Mouse (Mus musculus): ENCODE measurements at regions not wholly inside any gene's neighbourhood (a gene's known extent, or its start where the extent isn't known, plus 50 kb on each side); places are given as distances from the start of the nearest gene placed in this dataset.
A peak's percentile ranks its signal among the peaks of the same experiment; 100 is the strongest.

DNA sequence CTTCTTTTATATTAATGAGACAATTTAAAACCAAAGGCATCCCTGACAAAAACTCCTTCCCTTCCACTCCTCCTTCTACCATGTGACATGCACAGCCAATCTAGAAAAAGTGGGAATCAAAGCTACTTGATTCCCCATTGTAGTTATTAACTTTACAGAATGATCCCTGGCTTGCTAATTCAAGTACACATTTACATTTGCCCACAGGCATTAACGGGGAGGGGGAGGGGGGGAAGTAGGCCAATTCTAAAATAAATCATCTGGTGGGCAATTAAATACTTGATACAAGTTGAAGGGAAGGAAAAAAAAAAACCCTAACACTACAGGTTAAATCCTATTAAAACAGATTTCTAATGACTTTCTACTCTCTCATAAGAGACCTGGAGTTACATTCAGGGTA lies 152.8 kb downstream of the Sox4 start:
- H3K4me3 ChIP-seq (ENCODE audit: low read length), result no peak overlapping the region
- 32% methylated on average over 1 of the region's 1 CpGs for WGBS
- H3K9me3 ChIP-seq (ENCODE audit: low read length), result no peaks in the 10 kb centered on the region
- ATAC-seq, result 0 out of 2 replicates have a peak, but pooled peaks have one; percentile 16
- H3K9ac ChIP-seq (replicated peaks; ENCODE audit: low read length), result no peak overlapping the region
- no peak overlapping the region for H3K4me2 ChIP-seq (ENCODE audit: low read depth, low read length)
- H3K36me3 ChIP-seq (ENCODE audit: insufficient read depth, low read length), result no peaks in the 10 kb centered on the region
- no peak for TF ChIP-seq CTCF (IDR thresholded peaks at IDR 0.05; ENCODE audit: low read depth)
- no peak for DNase-seq (ENCODE audit: low spot score)
- H3K4me1 ChIP-seq (ENCODE audit: insufficient read depth, low read length), result 0 out of 2 replicates have a peak, but pooled peaks cover 4% of the 10 kb centered on the region
- H3K27me3 ChIP-seq (ENCODE audit: insufficient read depth, low read length), result no peaks in the 10 kb centered on the region
- no peak overlapping the region for H3K27ac ChIP-seq

DNA sequence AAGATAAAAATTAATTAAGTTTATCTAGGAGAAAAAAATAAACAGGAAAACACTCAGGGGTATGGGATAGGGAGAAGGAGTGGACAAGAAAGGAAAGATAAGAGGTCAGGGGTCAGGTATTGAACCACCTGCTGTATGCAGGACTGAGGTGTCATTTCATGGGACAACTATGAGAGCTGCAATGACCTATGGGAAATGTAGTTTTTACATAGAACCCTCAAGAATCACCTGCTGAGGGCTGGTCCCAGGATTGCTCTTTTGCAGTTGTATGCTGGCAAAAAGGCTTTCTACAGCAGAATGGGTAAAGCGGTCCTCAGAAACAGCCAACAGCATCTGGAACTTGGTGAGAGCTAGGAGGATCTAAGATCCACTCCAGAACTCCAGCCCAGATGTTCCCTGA lies 154.0 kb downstream of the Sox4 start:
- 0 out of 2 replicates have a peak, but pooled peaks cover 4% of the 10 kb centered on the region for H3K4me1 ChIP-seq (ENCODE audit: insufficient read depth, low read length)
- no peaks in the 10 kb centered on the region for H3K36me3 ChIP-seq (ENCODE audit: insufficient read depth, low read length)
- ATAC-seq (no peak), DNase-seq (ENCODE audit: low spot score) (no peak)
- 85% methylated on average over 1 of the region's 1 CpGs for WGBS
- H3K4me3 ChIP-seq (ENCODE audit: low read length), result no peak overlapping the region
- H3K9me3 ChIP-seq (ENCODE audit: low read length), result no peaks in the 10 kb centered on the region
- no peak overlapping the region for H3K9ac ChIP-seq (replicated peaks; ENCODE audit: low read length)
- no peaks in the 10 kb centered on the region for H3K27me3 ChIP-seq (ENCODE audit: insufficient read depth, low read length)
- no peak for TF ChIP-seq CTCF (IDR thresholded peaks at IDR 0.05; ENCODE audit: low read depth)
- no peak overlapping the region for H3K27ac ChIP-seq
- no peak overlapping the region for H3K4me2 ChIP-seq (ENCODE audit: low read depth, low read length)

DNA sequence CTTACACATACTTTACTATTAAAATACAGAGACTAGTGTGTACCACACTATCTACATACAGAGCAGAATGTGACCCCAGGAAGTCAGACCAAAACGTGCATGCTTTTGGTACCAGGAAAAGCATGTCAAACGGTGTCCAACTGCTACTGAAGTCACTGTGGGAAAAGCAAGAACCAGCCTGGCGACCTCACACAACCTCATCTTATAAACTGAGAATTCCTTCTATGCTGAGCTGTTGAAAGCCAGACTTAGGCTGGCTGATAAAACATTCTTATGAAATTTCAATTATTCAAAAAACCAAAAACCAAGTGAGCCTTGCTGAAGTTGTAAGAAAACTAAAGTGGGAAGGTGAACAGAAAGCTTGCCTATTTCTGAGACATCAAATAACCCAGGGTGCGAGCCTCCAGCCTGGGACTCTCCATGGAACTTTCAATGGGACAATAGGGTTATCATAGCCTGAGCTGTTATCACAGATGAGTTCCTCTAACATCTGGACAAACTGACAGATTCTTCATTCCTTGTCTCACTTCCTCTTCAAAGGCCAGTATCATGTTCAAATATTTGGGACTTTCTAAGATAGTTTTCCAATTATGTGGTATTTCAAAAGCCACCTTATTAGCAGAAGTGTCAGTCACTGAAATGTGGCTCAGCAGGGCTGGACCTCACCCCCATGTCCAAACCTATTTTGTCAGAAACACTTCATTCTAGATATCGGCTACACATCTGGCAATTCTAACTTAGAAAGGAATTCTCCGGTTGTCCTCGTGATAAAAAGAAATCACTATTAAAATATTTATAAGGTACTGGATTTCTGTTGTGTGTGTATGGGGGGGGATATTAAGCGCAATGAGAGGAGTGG lies 155.7 kb downstream of the Sox4 start:
- Histone ChIP-seq H3K27me3 (ENCODE audit: insufficient read depth, low read length) (no peaks in the 10 kb centered on the region), H3K4me3 (ENCODE audit: low read length) (no peak overlapping the region), H3K9me3 (ENCODE audit: low read length) (no peaks in the 10 kb centered on the region), H3K36me3 (ENCODE audit: insufficient read depth, low read length) (no peaks in the 10 kb centered on the region), H3K4me2 (ENCODE audit: low read depth, low read length) (no peak overlapping the region), H3K9ac (replicated peaks; ENCODE audit: low read length) (no peak overlapping the region), H3K27ac (no peak overlapping the region), H3K4me1 (ENCODE audit: insufficient read depth, low read length) (peaks cover 7% of the 10 kb centered on the region; the same call in 1 of the 2 replicates)
- no peak for ATAC-seq
- no peak for DNase-seq (ENCODE audit: low spot score)
- 70% methylated on average over 8 of the region's 8 CpGs for WGBS
- no peak for TF ChIP-seq CTCF (IDR thresholded peaks at IDR 0.05; ENCODE audit: low read depth)

DNA sequence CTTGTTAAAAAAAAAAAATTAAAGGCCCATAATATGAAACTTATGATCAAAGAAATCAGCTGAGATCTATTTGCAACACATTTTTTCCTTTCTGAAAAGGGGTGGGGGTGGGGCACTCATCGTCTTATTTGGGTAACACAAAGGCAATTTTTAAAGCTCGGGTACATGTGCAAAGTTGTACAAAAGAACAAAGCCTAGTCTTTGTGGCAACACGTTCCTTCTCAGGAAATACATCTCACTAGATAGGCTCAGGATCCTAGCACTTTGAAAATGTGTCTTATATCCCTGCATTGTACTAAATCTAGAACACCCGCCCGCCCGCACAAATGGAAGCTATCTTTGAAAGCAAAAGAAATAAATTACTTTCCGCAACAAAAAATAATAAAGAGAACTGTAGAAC lies 158.2 kb downstream of the Sox4 start:
- H3K4me2 ChIP-seq (ENCODE audit: low read depth, low read length), result no peak overlapping the region
- H3K9me3 ChIP-seq (ENCODE audit: low read length), result no peaks in the 10 kb centered on the region
- H3K4me1 ChIP-seq (ENCODE audit: insufficient read depth, low read length), result peaks cover 8% of the 10 kb centered on the region; the same call in 1 of the 2 replicates
- no peaks in the 10 kb centered on the region for H3K36me3 ChIP-seq (ENCODE audit: insufficient read depth, low read length)
- TF ChIP-seq CTCF (IDR thresholded peaks at IDR 0.05; ENCODE audit: low read depth), result no peak
- WGBS, result 49% methylated on average over 7 of the region's 7 CpGs
- no peak overlapping the region for H3K4me3 ChIP-seq (ENCODE audit: low read length)
- H3K27me3 ChIP-seq (ENCODE audit: insufficient read depth, low read length), result no peaks in the 10 kb centered on the region
- H3K9ac ChIP-seq (replicated peaks; ENCODE audit: low read length), result no peak overlapping the region
- no peak overlapping the region for H3K27ac ChIP-seq
- ATAC-seq (no peak), DNase-seq (ENCODE audit: low spot score) (no peak)

DNA sequence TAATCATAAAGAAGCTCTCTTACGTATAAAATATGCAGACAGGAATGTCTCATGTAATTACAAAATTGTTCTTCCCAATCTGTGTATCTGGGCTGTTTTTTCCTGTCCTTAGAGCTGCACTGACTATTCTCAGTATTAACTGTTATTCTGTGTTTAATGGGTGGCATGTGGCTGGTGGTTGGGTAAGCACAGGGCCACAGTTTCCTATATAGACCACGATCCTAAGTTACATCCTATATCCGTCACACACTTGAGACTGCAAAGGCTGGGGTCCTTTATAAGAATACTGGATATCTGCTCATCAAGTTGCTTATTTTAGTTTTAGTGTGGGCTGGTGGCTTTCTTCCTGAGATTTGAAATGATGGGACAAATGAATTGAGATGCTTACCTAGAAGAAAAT lies 159.0 kb downstream of the Sox4 start:
- H3K36me3 ChIP-seq (ENCODE audit: insufficient read depth, low read length), result no peaks in the 10 kb centered on the region
- no peak for ATAC-seq
- H3K27ac ChIP-seq, result no peak overlapping the region
- H3K9me3 ChIP-seq (ENCODE audit: low read length), result no peaks in the 10 kb centered on the region
- DNase-seq (ENCODE audit: low spot score), result no peak
- peaks cover 8% of the 10 kb centered on the region; the same call in 1 of the 2 replicates for H3K4me1 ChIP-seq (ENCODE audit: insufficient read depth, low read length)
- no peak for TF ChIP-seq CTCF (IDR thresholded peaks at IDR 0.05; ENCODE audit: low read depth)
- no peak overlapping the region for H3K9ac ChIP-seq (replicated peaks; ENCODE audit: low read length)
- H3K4me3 ChIP-seq (ENCODE audit: low read length), result no peak overlapping the region
- WGBS, result 75% methylated on average over 3 of the region's 3 CpGs
- H3K27me3 ChIP-seq (ENCODE audit: insufficient read depth, low read length), result no peaks in the 10 kb centered on the region
- H3K4me2 ChIP-seq (ENCODE audit: low read depth, low read length), result no peak overlapping the region

DNA sequence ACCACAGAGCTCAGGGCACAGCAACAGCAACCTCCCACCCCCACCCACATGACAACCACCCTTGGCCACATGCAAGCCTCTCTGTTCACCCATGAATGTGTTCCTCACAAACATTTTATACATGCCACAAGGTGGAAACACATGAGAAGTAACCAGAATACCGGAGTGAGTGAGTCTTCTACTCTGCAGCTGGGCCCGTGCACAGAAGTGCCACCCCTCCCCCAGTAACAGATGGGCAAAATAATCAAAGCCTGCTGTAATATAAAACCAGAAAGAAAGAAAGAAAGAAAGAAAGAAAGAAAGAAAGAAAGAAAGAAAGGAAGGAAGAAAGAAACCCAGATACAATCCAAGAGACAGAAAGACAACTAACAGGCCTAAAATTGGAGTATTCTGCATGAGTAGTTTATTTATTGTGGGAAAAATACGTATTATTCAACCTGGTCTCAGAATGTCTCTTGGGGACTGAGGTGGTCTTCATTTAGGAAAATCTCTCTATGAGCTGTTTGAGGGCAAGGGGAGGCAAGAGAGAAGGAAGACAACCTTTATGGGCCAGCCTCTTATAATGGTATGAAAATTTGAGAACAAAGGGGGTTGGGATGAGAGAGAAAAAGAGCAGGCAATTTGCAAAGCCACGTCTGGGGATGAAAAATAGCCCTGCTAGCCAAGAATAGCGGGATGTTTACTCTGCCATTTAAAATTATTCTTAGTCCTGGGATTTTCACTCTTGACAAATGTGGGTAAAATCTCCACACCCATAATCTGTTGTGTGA lies 160.2 kb downstream of the Sox4 start:
- Histone ChIP-seq H3K4me1 (ENCODE audit: insufficient read depth, low read length) (peaks cover 8% of the 10 kb centered on the region; the same call in 1 of the 2 replicates), H3K9ac (replicated peaks; ENCODE audit: low read length) (no peak overlapping the region)
- 0 out of 2 replicates have a peak, but pooled peaks have one; percentile 19 for ATAC-seq

More for the DNA sequence above, 160.2 kb downstream of the Sox4 start:
- H3K9me3 ChIP-seq (ENCODE audit: low read length), result no peaks in the 10 kb centered on the region
- no peak overlapping the region for H3K4me3 ChIP-seq (ENCODE audit: low read length)
- 27% methylated on average over 5 of the region's 5 CpGs for WGBS
- 0 out of 2 replicates have a peak overlapping the region, but pooled peaks have one; percentile 0 for H3K4me2 ChIP-seq (ENCODE audit: low read depth, low read length)
- no peaks in the 10 kb centered on the region for H3K27me3 ChIP-seq (ENCODE audit: insufficient read depth, low read length)
- peak overlapping the region; percentile 16; the same call in 1 of the 2 replicates for H3K27ac ChIP-seq
- TF ChIP-seq CTCF (IDR thresholded peaks at IDR 0.05; ENCODE audit: low read depth), result no peak
- no peak for DNase-seq (ENCODE audit: low spot score)
- no peaks in the 10 kb centered on the region for H3K36me3 ChIP-seq (ENCODE audit: insufficient read depth, low read length)

Data from hindbrain, postnatal 0 days (tissue).